Mouse (Mus musculus) midbrain, embryonic 10.5 days (tissue): Measurements from ENCODE around the gene Gpr3. TPM values are rescaled to one million over a fixed set of nuclear protein-coding genes. Genes with fewer than 3 reads are reported as not detected.

Source experiments
- DNase-seq: peaks from one replicate; pipeline ENCODE4 v3.0.0-alpha.2; 2017; ENCODE audit warnings: low spot score
- H3K27ac ChIP-seq: fragments of 300-500 bp; sonication (generic); replicated peaks from 2 replicates; pipeline ENCODE4 v1.5.1; 2016; ENCODE audit warnings: mild to moderate bottlenecking
- H3K27me3 ChIP-seq: fragments of 300-500 bp; sonication (generic); 2 replicates; pipeline ENCODE4 v1.6.1; 2016; ENCODE audit warnings: low read depth, mild to moderate bottlenecking; ENCODE audit not compliant: poor library complexity, severe bottlenecking
- H3K36me3 ChIP-seq: fragments of 300-500 bp; sonication (generic); 2 replicates; pipeline ENCODE4 v1.6.1; 2016; ENCODE audit warnings: mild to moderate bottlenecking, moderate library complexity
- H3K4me1 ChIP-seq: fragments of 300-500 bp; sonication (generic); 2 replicates; pipeline ENCODE4 v1.6.1; 2016
- H3K4me3 ChIP-seq: fragments of 300-500 bp; sonication (generic); 2 replicates; pipeline ENCODE4 v1.5.1; 2016; ENCODE audit warnings: mild to moderate bottlenecking, moderate library complexity
- H3K9me3 ChIP-seq: fragments of 300-500 bp; sonication (generic); replicated peaks from 2 replicates; pipeline ENCODE4 v1.6.1; 2016; ENCODE audit warnings: mild to moderate bottlenecking
- WGBS: fragments of 180-500 bp; shearing (Covaris S2); methylation state at CpG from one replicate; pipeline ENCODE4 v1.1.7; 2016; 5-methylcytosine and 5-hydroxymethylcytosine counted together
- polyA plus RNA-seq: library from polyadenylated mRNA; unstranded; fragments of >200 nt; fragmentation: Nextera tagmentation; extraction: Ambion mirVana; gene quantifications from 2 replicates; pipeline ENCODE4 v1.2.1, GENCODE M21; 2016

The Gpr3 gene
- polyA plus RNA-seq, 1 experiment from 2014 or later, result 0.35 TPM

DNA sequence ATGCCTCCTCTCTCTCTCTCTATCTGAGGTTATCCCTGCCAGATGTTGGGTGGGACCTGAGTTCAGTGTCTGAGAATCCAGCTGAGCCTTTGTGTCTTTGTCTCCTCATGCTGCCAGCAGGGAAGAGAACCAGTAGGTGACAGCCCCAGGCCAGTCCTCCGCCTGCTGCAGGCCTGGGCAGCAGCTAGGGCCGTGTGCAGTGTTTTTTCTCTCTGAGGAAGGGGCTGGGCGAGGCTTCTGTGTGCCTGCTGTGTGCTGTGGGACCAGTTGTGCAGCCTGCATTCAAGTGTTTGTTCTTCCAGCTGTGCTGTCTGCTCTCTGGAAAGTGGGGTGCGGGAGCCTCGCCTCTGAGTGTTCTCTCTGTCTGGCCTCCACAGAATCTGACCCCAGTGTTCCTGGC is 11.5 kb upstream of the Gpr3 start:
- no peaks in the 10 kb centered on the region for H3K36me3 ChIP-seq
- DNase-seq, result no peak
- WGBS, result 45% methylated on average over 5 of the region's 5 CpGs
- peak overlapping the region; percentile 63 for H3K27ac ChIP-seq
- H3K4me1 ChIP-seq, result peaks cover 32% of the 10 kb centered on the region
- no peak overlapping the region for H3K4me3 ChIP-seq
- no peaks in the 10 kb centered on the region for H3K9me3 ChIP-seq
- H3K27me3 ChIP-seq, result peaks cover 47% of the 10 kb centered on the region

DNA sequence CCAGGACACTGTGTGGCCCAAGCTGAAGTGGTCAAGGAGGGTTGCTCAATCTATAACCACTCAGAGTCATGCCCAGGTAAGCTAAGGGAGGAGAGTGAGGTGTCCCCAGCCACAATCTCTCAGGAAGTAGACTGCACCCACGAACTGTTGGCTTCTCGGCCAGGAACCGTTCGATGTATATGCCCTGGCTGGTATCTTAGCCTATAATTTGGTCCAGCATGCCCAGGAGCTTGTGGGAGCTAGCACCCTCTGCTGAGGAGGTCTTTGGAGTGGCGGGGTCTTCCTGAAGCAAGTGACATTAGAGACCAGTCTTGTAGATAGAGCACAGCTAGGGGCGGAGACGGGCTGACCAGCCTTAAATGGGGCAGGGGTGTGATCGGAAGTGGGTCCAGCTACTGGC is 9.4 kb upstream of the Gpr3 start:
- DNase-seq, result no peak
- 85% methylated on average over 8 of the region's 8 CpGs for WGBS
- Histone ChIP-seq H3K4me1 (peaks cover 39% of the 10 kb centered on the region), H3K27ac (no peak overlapping the region), H3K4me3 (no peak overlapping the region), H3K27me3 (peaks cover 63% of the 10 kb centered on the region), H3K9me3 (no peaks in the 10 kb centered on the region), H3K36me3 (no peaks in the 10 kb centered on the region)

DNA sequence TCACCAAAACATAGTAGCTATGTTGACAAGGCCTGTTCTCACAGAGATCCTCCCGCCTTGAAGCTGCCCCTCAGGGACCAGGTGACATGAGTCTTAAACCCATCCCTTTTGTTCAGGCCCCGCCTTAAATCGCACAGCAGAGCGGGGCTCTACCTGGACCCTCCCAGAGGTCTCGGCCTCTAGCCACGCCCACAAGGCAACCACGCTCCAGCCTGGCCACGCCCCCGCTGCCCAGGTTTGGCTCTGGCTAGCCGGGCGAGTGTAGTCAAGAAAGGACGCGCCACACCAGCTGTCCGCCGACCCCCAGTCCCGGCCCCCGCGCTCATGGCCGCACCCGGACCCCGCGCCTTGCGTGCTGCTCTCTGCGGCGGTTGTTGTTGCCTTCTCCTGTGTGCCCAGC is 8.3 kb upstream of the Gpr3 start:
- no peak for DNase-seq
- Histone ChIP-seq H3K9me3 (no peaks in the 10 kb centered on the region), H3K27me3 (peaks cover 68% of the 10 kb centered on the region), H3K4me3 (peak overlapping the region; percentile 46), H3K27ac (peak overlapping the region; percentile 46), H3K4me1 (peaks cover 33% of the 10 kb centered on the region), H3K36me3 (no peaks in the 10 kb centered on the region)
- WGBS, result under 1% methylated on average over 25 of the region's 25 CpGs

DNA sequence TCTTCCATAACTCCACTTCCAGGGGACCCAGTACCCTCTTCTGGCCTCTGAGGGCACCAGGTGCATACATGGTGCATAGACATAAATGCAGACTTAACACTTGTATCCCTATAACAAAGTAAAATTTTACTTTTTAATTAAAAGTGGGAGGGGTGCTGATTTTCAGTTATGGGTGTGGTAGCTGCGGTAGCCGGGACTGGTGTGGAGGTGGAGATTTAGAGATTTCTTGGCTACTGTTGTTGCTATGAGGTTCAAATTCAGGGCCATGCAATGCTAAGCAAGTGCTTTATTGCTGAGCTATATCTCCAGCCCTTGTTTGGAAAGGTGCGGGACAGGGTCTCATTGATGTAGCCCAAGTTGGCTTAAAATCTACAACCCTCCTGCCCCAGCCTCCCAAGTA is 6.4 kb upstream of the Gpr3 start:
- Histone ChIP-seq H3K27me3 (peaks cover 87% of the 10 kb centered on the region), H3K4me1 (peaks cover 29% of the 10 kb centered on the region), H3K9me3 (no peaks in the 10 kb centered on the region), H3K27ac (no peak overlapping the region), H3K4me3 (no peak overlapping the region), H3K36me3 (no peaks in the 10 kb centered on the region)
- WGBS, result 93% methylated on average over 3 of the region's 3 CpGs
- DNase-seq, result no peak

DNA sequence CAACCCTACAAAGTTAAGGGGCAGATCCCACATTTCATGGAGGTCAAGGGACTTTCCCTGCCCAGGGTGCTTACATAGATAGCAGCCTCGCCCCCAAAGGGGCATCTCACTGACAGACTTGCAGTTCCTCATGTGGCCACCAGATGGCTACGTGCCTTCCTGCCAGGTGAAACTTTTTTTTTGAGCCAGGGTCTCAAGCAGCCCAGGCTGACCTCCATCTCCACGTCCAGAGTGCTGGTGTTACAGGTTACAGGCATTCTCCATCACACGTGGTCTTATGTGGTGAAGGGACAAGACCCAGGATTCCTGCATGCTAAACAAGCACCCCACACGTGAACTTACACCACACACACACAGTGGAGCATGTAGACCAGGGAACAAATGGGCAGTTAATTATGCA is 5.3 kb upstream of the Gpr3 start:
- Histone ChIP-seq H3K36me3 (no peaks in the 10 kb centered on the region), H3K4me1 (peaks cover 32% of the 10 kb centered on the region), H3K27me3 (peaks cover 87% of the 10 kb centered on the region), H3K9me3 (no peaks in the 10 kb centered on the region), H3K4me3 (no peak overlapping the region), H3K27ac (no peak overlapping the region)
- WGBS, result 2% methylated on average over 5 of the region's 5 CpGs
- DNase-seq, result peak; percentile 73

DNA sequence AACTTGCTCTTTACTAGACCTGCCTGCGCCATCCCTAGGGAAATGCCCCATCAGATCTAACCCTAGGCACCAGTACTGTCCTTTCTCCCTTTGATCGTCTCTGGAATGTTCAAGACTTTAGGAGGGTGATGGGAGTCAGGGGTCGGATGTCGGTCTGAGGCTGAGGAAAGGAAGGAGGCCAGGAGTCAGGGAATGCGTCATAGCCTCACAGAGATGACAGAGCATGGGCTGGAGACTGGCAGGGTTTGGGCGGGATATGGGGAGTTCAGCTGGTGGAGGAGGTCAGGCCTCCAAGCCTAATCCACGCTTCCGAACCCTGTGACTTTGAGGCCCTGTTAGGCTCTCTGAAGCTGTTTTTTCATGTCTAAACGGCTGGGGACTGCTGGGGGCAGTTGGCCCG is 1.3 kb upstream of the Gpr3 start:
- 7% methylated on average over 10 of the region's 10 CpGs for WGBS
- no peak for DNase-seq
- Histone ChIP-seq H3K27ac (no peak overlapping the region), H3K4me1 (peaks cover 39% of the 10 kb centered on the region), H3K36me3 (no peaks in the 10 kb centered on the region), H3K9me3 (no peaks in the 10 kb centered on the region), H3K4me3 (peak overlapping the region; percentile 75), H3K27me3 (peaks cover 80% of the 10 kb centered on the region)

DNA sequence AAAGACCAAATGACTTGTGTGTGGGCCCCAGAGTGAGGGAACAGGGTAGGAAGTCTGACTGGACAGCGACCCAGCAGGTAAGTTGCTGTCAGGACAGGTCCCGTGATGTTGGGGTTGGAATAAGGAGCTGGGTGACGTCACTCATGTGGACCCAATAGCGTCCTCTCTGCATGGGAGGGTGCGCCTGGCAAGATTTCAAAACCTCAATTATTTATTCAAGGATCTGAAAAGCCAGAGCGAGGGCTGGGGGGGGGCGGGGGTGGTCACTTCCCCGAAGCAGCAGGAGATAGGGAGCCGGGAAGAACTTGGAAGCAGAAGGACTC is 893 bp upstream of the Gpr3 start:
- 0% methylated on average over 9 of the region's 9 CpGs for WGBS
- no peak for DNase-seq
- H3K9me3 ChIP-seq, result no peaks in the 10 kb centered on the region
- H3K27me3 ChIP-seq, result peaks cover 80% of the 10 kb centered on the region
- H3K4me3 ChIP-seq, result peak overlapping the region; percentile 75
- H3K4me1 ChIP-seq, result peaks cover 39% of the 10 kb centered on the region
- H3K27ac ChIP-seq, result no peak overlapping the region
- H3K36me3 ChIP-seq, result no peaks in the 10 kb centered on the region

DNA sequence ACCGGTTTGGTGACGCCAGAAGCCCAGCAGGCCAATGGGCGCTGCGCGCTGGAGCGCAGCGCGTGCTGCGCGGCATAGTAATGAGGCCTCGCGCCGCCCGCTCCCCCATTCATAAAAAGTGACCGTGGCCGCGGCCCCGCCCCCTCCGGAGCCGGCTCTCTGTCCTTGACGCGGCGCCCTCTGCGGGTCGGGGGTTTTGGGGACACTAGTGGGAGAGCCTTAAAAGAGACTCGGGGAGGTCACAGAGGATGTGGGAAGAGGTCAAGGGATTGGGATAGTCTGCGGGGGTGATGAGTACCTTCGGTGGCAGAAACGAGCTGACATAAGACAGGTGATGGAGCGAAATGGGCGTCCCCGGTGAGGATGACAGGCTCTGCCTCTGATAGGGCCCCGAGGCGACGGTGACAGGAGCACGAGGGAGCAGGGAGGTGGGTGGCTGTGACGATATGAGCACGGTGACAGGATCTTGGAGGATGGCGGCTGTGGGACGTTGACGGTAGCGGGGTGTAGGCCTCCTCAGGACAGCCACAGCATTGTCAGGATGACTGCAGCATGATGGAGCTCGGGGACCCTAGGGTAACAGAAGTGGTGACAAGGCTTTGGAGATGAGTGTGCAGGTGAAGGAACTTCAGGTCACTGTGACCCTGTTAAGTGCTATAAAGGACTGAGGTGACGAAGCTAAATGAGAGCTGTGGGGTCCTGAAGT is 379 bp upstream of the Gpr3 start:
- Histone ChIP-seq H3K27ac (peak overlapping the region; percentile 70; the same call in 1 of the 2 replicates), H3K9me3 (no peaks in the 10 kb centered on the region), H3K4me1 (peaks cover 34% of the 10 kb centered on the region), H3K36me3 (no peaks in the 10 kb centered on the region), H3K27me3 (peaks cover 80% of the 10 kb centered on the region), H3K4me3 (peak overlapping the region; percentile 75)
- DNase-seq, result peak; percentile 83
- 2% methylated on average over 44 of the region's 44 CpGs for WGBS

DNA sequence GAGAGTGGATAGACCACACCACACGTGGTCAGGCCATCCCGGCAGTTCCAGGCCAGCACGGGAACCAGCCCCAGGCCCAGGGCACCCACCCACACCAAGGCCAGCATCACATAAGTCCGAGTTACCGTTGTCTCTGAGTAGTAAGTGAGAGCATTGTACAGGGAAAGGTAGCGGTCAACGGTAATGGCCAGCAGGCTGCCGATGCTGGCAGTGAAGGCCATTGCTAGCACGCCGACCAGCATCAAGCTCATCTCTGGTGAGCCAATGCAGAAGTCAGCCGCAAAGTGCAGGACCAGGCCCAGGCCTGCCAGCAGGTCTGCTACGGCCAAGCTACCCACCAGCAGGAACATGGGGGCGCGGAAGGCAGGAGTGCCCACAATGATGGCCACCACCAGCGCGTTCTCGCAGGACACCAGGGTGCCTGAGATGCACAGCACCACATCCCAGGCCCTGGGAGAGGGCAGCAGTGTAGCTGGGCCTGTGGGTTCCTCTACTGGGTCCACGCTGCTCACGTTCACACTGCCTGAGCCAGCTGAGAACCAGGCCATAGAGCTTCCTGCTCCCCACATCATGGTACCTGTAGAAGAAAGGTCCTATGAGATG is 1.4 kb downstream of the Gpr3 start:
- Histone ChIP-seq H3K36me3 (no peaks in the 10 kb centered on the region), H3K27me3 (peaks cover 74% of the 10 kb centered on the region), H3K4me3 (no peak overlapping the region), H3K9me3 (no peaks in the 10 kb centered on the region), H3K27ac (no peak overlapping the region), H3K4me1 (peaks cover 32% of the 10 kb centered on the region)
- 94% methylated on average over 19 of the region's 19 CpGs for WGBS
- DNase-seq, result no peak

DNA sequence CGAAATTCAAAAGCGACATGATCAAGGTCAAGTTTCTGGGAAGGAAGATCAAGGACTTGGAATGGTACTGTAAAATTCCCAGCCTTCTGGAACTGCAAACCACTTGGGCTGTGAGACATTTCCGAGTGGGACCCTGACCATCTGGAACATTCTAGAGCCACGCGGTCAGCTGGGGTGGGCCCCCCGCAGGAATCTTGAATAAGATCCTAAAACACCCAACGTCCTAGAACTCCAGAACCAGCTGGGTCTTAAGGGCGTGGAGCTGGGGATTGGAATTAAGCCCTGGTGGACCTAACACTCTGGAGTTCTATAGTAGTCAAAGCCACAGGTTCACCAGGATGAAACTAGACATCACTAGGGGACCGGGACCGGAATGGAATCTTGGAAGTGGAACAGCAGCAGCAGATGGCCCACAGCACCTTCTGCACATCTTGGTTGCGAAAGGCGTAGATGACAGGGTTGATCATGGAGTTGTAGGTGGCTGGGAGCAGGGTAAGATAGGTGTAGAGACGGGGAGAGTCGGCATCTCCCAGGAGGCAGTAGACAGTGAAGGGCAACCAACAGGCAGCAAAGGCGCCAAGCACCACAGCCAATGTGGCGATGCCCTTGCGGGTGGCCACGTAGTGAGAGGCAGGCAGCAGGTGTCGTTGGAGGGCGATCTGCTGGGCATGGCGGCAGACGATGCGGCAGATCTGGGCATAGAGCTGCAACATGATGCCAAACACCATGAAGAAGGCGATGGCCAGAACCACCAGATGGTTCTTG is 2.1 kb downstream of the Gpr3 start:
- 93% methylated on average over 24 of the region's 24 CpGs for WGBS
- peaks cover 32% of the 10 kb centered on the region for H3K4me1 ChIP-seq
- H3K27ac ChIP-seq, result no peak overlapping the region
- no peaks in the 10 kb centered on the region for H3K36me3 ChIP-seq
- peaks cover 67% of the 10 kb centered on the region for H3K27me3 ChIP-seq
- DNase-seq, result no peak
- no peak overlapping the region for H3K4me3 ChIP-seq
- no peaks in the 10 kb centered on the region for H3K9me3 ChIP-seq

DNA sequence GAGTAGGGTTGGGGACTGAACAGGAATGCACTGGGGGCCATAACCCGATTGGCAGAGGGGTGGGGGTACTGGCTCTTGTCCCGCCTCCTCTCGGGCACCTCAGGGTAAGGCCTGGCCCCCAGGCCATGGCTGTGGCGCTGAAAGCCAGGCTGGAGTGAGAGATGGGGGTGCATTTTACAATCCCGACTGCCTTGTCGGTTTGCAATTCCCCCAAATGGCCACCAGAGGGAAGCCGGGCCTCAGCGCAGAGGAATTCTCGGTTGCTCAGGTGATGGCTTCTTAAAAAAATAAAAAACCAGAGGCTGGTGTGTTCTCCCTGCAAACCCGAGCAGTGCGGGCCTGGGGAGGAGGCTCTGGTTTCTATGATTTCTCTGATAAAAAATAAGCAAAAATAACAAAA is 3.0 kb downstream of the Gpr3 start:
- H3K27ac ChIP-seq, result no peak overlapping the region
- no peaks in the 10 kb centered on the region for H3K36me3 ChIP-seq
- DNase-seq, result peak; percentile 63
- peaks cover 40% of the 10 kb centered on the region for H3K4me1 ChIP-seq
- no peak overlapping the region for H3K4me3 ChIP-seq
- 7% methylated on average over 11 of the region's 11 CpGs for WGBS
- peaks cover 59% of the 10 kb centered on the region for H3K27me3 ChIP-seq
- H3K9me3 ChIP-seq, result no peaks in the 10 kb centered on the region

DNA sequence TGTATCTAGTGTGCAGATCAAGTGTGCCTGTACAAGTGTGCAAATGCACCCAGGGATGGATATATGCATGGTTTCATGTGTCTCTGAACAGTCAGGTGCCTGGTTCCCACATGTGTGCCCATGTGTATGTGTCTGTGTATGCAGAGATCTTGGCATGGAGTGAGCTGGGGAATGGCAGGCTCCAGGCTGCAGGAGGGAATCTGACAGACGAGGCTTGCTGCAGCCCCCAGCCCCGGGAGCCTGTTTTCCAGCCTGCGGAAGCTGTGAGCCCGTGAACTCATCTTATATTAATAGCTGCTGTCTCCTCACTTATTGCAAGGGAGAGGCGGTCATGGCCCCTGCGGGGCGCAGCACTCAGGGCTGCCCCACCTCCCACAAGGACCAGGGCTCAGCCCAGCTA is 8.0 kb downstream of the Gpr3 start:
- Histone ChIP-seq H3K9me3 (no peaks in the 10 kb centered on the region), H3K4me1 (peaks cover 44% of the 10 kb centered on the region), H3K27me3 (peaks cover 15% of the 10 kb centered on the region), H3K4me3 (no peak overlapping the region), H3K36me3 (no peaks in the 10 kb centered on the region), H3K27ac (peak overlapping the region; percentile 59; the same call in 1 of the 2 replicates)
- no peak for DNase-seq
- WGBS, result 64% methylated on average over 7 of the region's 7 CpGs

DNA sequence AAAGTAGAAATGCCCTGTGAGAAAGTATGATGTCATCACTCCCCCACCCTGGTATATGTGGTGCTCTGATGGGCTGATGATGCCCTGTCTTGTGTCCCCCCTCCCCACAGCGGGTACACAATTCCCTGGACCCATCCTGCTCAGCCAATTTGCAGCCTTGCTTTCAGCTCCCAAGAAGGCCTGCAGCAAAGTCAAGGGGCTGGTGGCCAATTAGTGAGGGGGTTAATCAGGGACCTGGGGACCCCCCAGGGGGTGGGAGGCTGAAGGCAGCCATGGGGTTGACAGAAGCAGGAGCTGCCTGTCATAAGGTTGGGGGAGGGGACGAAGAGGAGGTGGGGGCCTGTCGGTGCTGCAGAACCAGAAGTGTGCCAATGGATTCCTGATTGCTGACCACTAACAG is 8.7 kb downstream of the Gpr3 start:
- DNase-seq, result no peak
- Histone ChIP-seq H3K9me3 (no peaks in the 10 kb centered on the region), H3K27ac (no peak overlapping the region), H3K27me3 (peaks cover 10% of the 10 kb centered on the region), H3K4me3 (no peak overlapping the region), H3K4me1 (peaks cover 49% of the 10 kb centered on the region), H3K36me3 (no peaks in the 10 kb centered on the region)
- WGBS, result 75% methylated on average over 3 of the region's 3 CpGs
